ENCODE assay signal across 29 mouse cellular contexts in the genomic region with DNA sequence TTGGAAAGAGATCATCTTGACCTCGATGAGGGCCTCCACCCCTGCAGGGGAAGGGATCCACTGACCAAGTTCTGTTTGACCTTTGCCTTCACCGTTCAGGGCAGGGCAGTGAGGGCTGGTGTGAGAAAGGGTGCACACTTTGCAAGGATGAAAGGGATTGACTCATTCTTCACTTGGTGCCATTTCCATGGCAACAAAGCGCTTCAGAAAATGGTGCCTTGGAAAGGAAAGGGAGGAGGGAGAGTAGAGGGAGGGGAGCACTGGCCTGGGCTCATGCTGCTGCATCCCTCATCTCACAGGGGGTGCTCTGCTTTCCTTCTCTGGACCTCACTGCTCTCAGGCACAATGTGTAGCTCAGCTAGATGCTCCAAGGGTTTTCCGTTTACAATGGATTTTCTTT. TPM values are rescaled to one million over a fixed set of nuclear protein-coding genes. Genes with fewer than 3 reads are reported as not detected.
DNase-seq lines count a peak whose midpoint lies in the region; ATAC-seq and TF ChIP-seq lines count a peak whose summit lies in the region.
"Had no signal": no experiment of that assay in that cellular context is flagged by ENCODE, and none has a peak within 500 bp of the region (broad histone marks: within the 10 kb centered on the region; RNA-seq: fewer than 3 reads in every experiment).

No protein-coding gene starts in this region.

- no peak overlapping the region for H3K4me3 ChIP-seq in kidney, embryonic 14.5 days (ENCODE audit: low read length)
- no peak overlapping the region for H3K4me3 ChIP-seq in kidney, embryonic 16.5 days (ENCODE audit: low read length)
- H3K4me3 ChIP-seq in CH12.LX (replicated peaks in 1 of 3; ENCODE audit: low read depth in 2 of 3, low read length in 2 of 3, poor library complexity in 1 of 3), result peak overlapping the region in 2 of 3 experiments; percentile 20 to 29
- H3K4me3 ChIP-seq in heart, adult 2 months, result no peak overlapping the region
- H3K4me3 ChIP-seq: embryonic facial prominence, embryonic 12.5 days; forebrain, embryonic 12.5 days; heart, embryonic 13.5 days; hindbrain, embryonic 13.5 days; midbrain, embryonic 12.5 days; myocyte; neural tube, embryonic 13.5 days; stomach, embryonic 15.5 days had no signal

- no peak overlapping the region for H3K9ac ChIP-seq in kidney, embryonic 14.5 days (ENCODE audit: low read depth, low read length)
- no peak overlapping the region for H3K9ac ChIP-seq in kidney, embryonic 16.5 days (replicated peaks; ENCODE audit: low read length)
- peak overlapping the region; percentile 96; the same call in 1 of the 2 replicates for H3K9ac ChIP-seq in CH12.LX (ENCODE audit: insufficient read depth, low read depth)
- H3K9ac ChIP-seq in heart, adult 2 months (ENCODE audit: low read depth, low read length), result no peak overlapping the region
- H3K9ac ChIP-seq: embryonic facial prominence, embryonic 12.5 days; forebrain, embryonic 12.5 days; heart, embryonic 13.5 days; hindbrain, embryonic 13.5 days; midbrain, embryonic 12.5 days; neural tube, embryonic 13.5 days; stomach, embryonic 15.5 days had no signal

- WGBS in kidney, embryonic 14.5 days, result 60% methylated on average over 4 of the region's 4 CpGs
- WGBS in kidney, embryonic 16.5 days, result 52% methylated on average over 4 of the region's 4 CpGs
- WGBS in heart, adult 2 months, result 68% methylated on average over 4 of the region's 4 CpGs

- TF ChIP-seq EP300 in CH12.LX (IDR thresholded peaks at IDR 0.05; ENCODE audit: low read length), result no peak
- TF ChIP-seq EP300 in heart, adult 2 months (IDR thresholded peaks at IDR 0.05; ENCODE audit: insufficient read depth, low read depth, low read length), result no peak

- TF ChIP-seq CTCF in CH12.LX (conservative IDR thresholded peaks at IDR 0.05 in 1 of 2, IDR thresholded peaks at IDR 0.05 in 1 of 2; ENCODE audit: low read depth in 2 of 2, low read length in 2 of 2), result no peak
- no peak for TF ChIP-seq CTCF in heart, adult 2 months (IDR thresholded peaks at IDR 0.05)

- no peaks in the 10 kb centered on the region for H3K36me3 ChIP-seq in kidney, embryonic 14.5 days (ENCODE audit: control insufficient read depth, insufficient read depth, low read length)
- no peaks in the 10 kb centered on the region for H3K36me3 ChIP-seq in kidney, embryonic 16.5 days (ENCODE audit: insufficient read depth, low read length)
- H3K36me3 ChIP-seq in CH12.LX (replicated peaks in 1 of 2; ENCODE audit: control insufficient read depth in 1 of 2, insufficient read depth in 1 of 2, low read length in 1 of 2), result peaks cover 40 to 67% of the 10 kb centered on the region in 2 experiments
- no peaks in the 10 kb centered on the region for H3K36me3 ChIP-seq in heart, adult 2 months (ENCODE audit: control insufficient read depth, insufficient read depth, low read length)
- H3K36me3 ChIP-seq: embryonic facial prominence, embryonic 12.5 days; forebrain, embryonic 12.5 days; heart, embryonic 13.5 days; hindbrain, embryonic 13.5 days; midbrain, embryonic 12.5 days; neural tube, embryonic 13.5 days; stomach, embryonic 15.5 days had no signal

- no peak for TF ChIP-seq RAD21 in CH12.LX (IDR thresholded peaks at IDR 0.05; ENCODE audit: low read depth, low read length)

- intact Hi-C loops in left cerebral cortex, postnatal 4 days (cut with DNase I), result no loop called here
- intact Hi-C loops in heart, adult 2 months (cut with DNase I), result no loop called here

- TF ChIP-seq POLR2A in CH12.LX (IDR thresholded peaks at IDR 0.05; ENCODE audit: low read depth, low read length), result 0 out of 2 replicates have a peak, but pooled peaks have one; percentile 15
- no peak for TF ChIP-seq POLR2A in heart, adult 2 months (IDR thresholded peaks at IDR 0.05; ENCODE audit: insufficient read depth, low read depth, low read length)

- dilution Hi-C loops in CH12.LX (cut with MboI; ENCODE audit: extremely low pct_ligation_motif_present, extremely low pct_unique_long_range_greater_than_20kb, low sequenced_read_pairs), result no loop called here

- no peak overlapping the region for H3K27ac ChIP-seq in kidney, embryonic 14.5 days (ENCODE audit: low read depth, low read length)
- no peak overlapping the region for H3K27ac ChIP-seq in kidney, embryonic 16.5 days (ENCODE audit: low read length)
- peak overlapping the region; percentile 75 for H3K27ac ChIP-seq in CH12.LX (ENCODE audit: insufficient read depth, low read depth)
- H3K27ac ChIP-seq in heart, adult 2 months, result no peak overlapping the region
- H3K27ac ChIP-seq: embryonic facial prominence, embryonic 12.5 days; forebrain, embryonic 12.5 days; heart, embryonic 13.5 days; hindbrain, embryonic 13.5 days; macrophage; midbrain, embryonic 12.5 days; neural tube, embryonic 13.5 days; stomach, embryonic 15.5 days had no signal

- 0 out of 2 replicates have a peak, but pooled peaks cover 5% of the 10 kb centered on the region for H3K4me1 ChIP-seq in kidney, embryonic 14.5 days (ENCODE audit: control insufficient read depth, insufficient read depth, low read length)
- H3K4me1 ChIP-seq in kidney, embryonic 16.5 days (ENCODE audit: insufficient read depth, low read length), result no peaks in the 10 kb centered on the region
- H3K4me1 ChIP-seq in CH12.LX (ENCODE audit: control insufficient read depth in 1 of 2, insufficient read depth in 2 of 2), result peaks cover 31 to 60% of the 10 kb centered on the region in 2 experiments
- H3K4me1 ChIP-seq in heart, adult 2 months (ENCODE audit: control insufficient read depth, insufficient read depth, low read length), result no peaks in the 10 kb centered on the region
- H3K4me1 ChIP-seq: heart, embryonic 13.5 days; neural tube, embryonic 13.5 days; stomach, embryonic 15.5 days had no signal

- no peaks in the 10 kb centered on the region for H3K27me3 ChIP-seq in kidney, embryonic 14.5 days (ENCODE audit: control insufficient read depth, insufficient read depth, low read length)
- H3K27me3 ChIP-seq in kidney, embryonic 16.5 days (ENCODE audit: insufficient read depth, low read length), result no peaks in the 10 kb centered on the region
- no peaks in the 10 kb centered on the region for H3K27me3 ChIP-seq in CH12.LX (replicated peaks)
- no peaks in the 10 kb centered on the region; the same call in 1 of the 2 replicates for H3K27me3 ChIP-seq in heart, adult 2 months (ENCODE audit: control insufficient read depth, insufficient read depth, low read length)
- H3K27me3 ChIP-seq: embryonic facial prominence, embryonic 12.5 days; midbrain, embryonic 12.5 days; neural tube, embryonic 13.5 days; stomach, embryonic 15.5 days had no signal

- H3K79me2 ChIP-seq in CH12.LX (replicated peaks; ENCODE audit: control insufficient read depth, extremely low read depth, insufficient read depth, poor library complexity, severe bottlenecking), result peaks cover 83% of the 10 kb centered on the region
- H3K79me2 ChIP-seq in heart, adult 2 months (replicated peaks; ENCODE audit: control insufficient read depth, insufficient read depth, low read length), result no peaks in the 10 kb centered on the region

- in situ Hi-C loops in CH12.LX (cut with MboI; ENCODE audit: low pct_ligation_motif_present, low pct_unique_long_range_greater_than_20kb, low sequenced_read_pairs), result no loop called here

- no peaks in the 10 kb centered on the region for H3K9me3 ChIP-seq in kidney, embryonic 14.5 days (ENCODE audit: control insufficient read depth, low read length)
- H3K9me3 ChIP-seq in kidney, embryonic 16.5 days (ENCODE audit: low read length), result no peaks in the 10 kb centered on the region
- H3K9me3 ChIP-seq in CH12.LX (replicated peaks; ENCODE audit: low read length), result no peaks in the 10 kb centered on the region
- H3K9me3 ChIP-seq: embryonic facial prominence, embryonic 12.5 days; forebrain, embryonic 12.5 days; heart, embryonic 13.5 days; hindbrain, embryonic 13.5 days; midbrain, embryonic 12.5 days; neural tube, embryonic 13.5 days; stomach, embryonic 15.5 days had no signal

- ATAC-seq in kidney, embryonic 14.5 days (ENCODE audit: low FRiP score, low TSS enrichment), result 0 out of 2 replicates have a peak, but pooled peaks have one; percentile 35
- ATAC-seq in kidney, embryonic 16.5 days (ENCODE audit: low FRiP score, low TSS enrichment), result no peak
- ATAC-seq: inflammation-experienced regulatory T-cells, adult 6 months; lung, postnatal 0 days had no signal

- DNase-seq in CH12.LX (ENCODE audit: extremely low read depth) (no peak), ZHBTc4 (ENCODE audit: low read depth, low spot score) (peak; percentile 53)
- peak; percentile 63 for DNase-seq in induced T-regulatory cell, adult 2 months (ENCODE audit: low read depth)
- no peak for DNase-seq in left cerebral cortex, postnatal 4 days
- no peak for DNase-seq in heart, adult 2 months
- DNase-seq: adrenal gland, adult 2 months; cerebellum, adult 8-10 months; gastrocnemius, postnatal 10 days; heart, postnatal 14 days; kidney, adult 18-20 months; kidney, postnatal 10 days; retina, postnatal 1 day; right cerebral cortex, postnatal 25 days; thymus, postnatal 36 days had no signal

- no peak overlapping the region for H3K4me2 ChIP-seq in kidney, embryonic 14.5 days (replicated peaks; ENCODE audit: low read depth, low read length)
- no peak overlapping the region for H3K4me2 ChIP-seq in kidney, embryonic 16.5 days (replicated peaks; ENCODE audit: low read depth, low read length)
- H3K4me2 ChIP-seq in CH12.LX (ENCODE audit: insufficient read depth, low read depth, poor library complexity, severe bottlenecking), result peak overlapping the region; percentile 96
- H3K4me2 ChIP-seq: embryonic facial prominence, embryonic 12.5 days; forebrain, embryonic 12.5 days; heart, embryonic 13.5 days; hindbrain, embryonic 13.5 days; midbrain, embryonic 12.5 days; neural tube, embryonic 13.5 days; stomach, embryonic 15.5 days had no signal

TF ChIP-seq in CH12.LX, 34 proteins besides CTCF, POLR2A, EP300 and RAD21 (continues in another document):
- no peak for TF ChIP-seq GABPA (IDR thresholded peaks at IDR 0.05; ENCODE audit: insufficient replicate concordance, low read depth, low read length)

RNA-seq across cellular contexts. Expression of a gene that starts 26.5 kb away (rescaled TPM):
- 52.3 and 66.8 TPM in 2 replicates for polyA plus RNA-seq in kidney, embryonic 14.5 days (2014; fragmentation: Nextera tagmentation; extraction: Ambion mirVana)
- 86.2 and 87.7 TPM in 2 replicates for polyA plus RNA-seq in kidney, embryonic 16.5 days (2015; fragmentation: Nextera tagmentation; extraction: Ambion mirVana)
- total RNA-seq in CH12.LX (2012; rRNA removed) (8.0 and 13.3 TPM in 2 replicates), CH12.LX (2014; rRNA removed) (3.0 and 4.5 TPM in 2 replicates)
- polyA plus RNA-seq in CH12.LX (2012; ENCODE audit: insufficient read length, low read depth), result 9.9 and 11.5 TPM in 2 replicates
- 1 to 10 TPM; 2.2 to 2.3 TPM for total RNA-seq in left cerebral cortex, postnatal 4 days (2021)
- under 1 TPM; 0.11 to 0.31 TPM for total RNA-seq in heart, adult 2 months (2021)
- polyA plus RNA-seq in heart, adult 2 months (2012; rRNA removed), result 0.56 and 0.72 TPM in 2 replicates
- total RNA-seq: granulocyte monocyte progenitor cell, adult 5-6 weeks had no signal
- polyA plus RNA-seq: C2C12, myocyte had no signal

RNA-seq across cellular contexts. Expression of a gene that starts 33.9 kb away (rescaled TPM):
- 83.8 and 101 TPM in 2 replicates for polyA plus RNA-seq in kidney, embryonic 14.5 days (2014; fragmentation: Nextera tagmentation; extraction: Ambion mirVana)
- polyA plus RNA-seq in kidney, embryonic 16.5 days (2015; fragmentation: Nextera tagmentation; extraction: Ambion mirVana), result 108 and 113 TPM in 2 replicates
- total RNA-seq in CH12.LX (2012; rRNA removed) (129 and 136 TPM in 2 replicates), CH12.LX (2014; rRNA removed) (80.3 and 84.7 TPM in 2 replicates)
- 94.6 and 109 TPM in 2 replicates for polyA plus RNA-seq in CH12.LX (2012; ENCODE audit: insufficient read length, low read depth)
- 100 to 1,000 TPM; 111 to 118 TPM for total RNA-seq in left cerebral cortex, postnatal 4 days (2021)
- 10 to 100 TPM; 61.6 to 63.6 TPM for total RNA-seq in heart, adult 2 months (2021)
- 53.5 and 80.0 TPM in 2 replicates for polyA plus RNA-seq in heart, adult 2 months (2012; rRNA removed)

Comparison
In these comparisons a context has a peak if more than half of its experiments do, and no peak if none do; other contexts are left out.
1. H3K4me3 ChIP-seq: peak in CH12.LX (2 of 3); none in kidney, embryonic 14.5 days (single experiment), kidney, embryonic 16.5 days (single experiment) and heart, adult 2 months (single experiment).
2. DNase-seq: peak in ZHBTc4 (single experiment) and induced T-regulatory cell, adult 2 months (single experiment); none in CH12.LX (single experiment), left cerebral cortex, postnatal 4 days (single experiment) and heart, adult 2 months (0 of 2).